Mouse (Mus musculus) liver, embryonic 12.5 days (tissue): ENCODE measurements around the gene Cd160. TPM values are rescaled to one million over a fixed set of nuclear protein-coding genes. Genes with fewer than 3 reads are reported as not detected.

Experiments
- ATAC-seq: fragments of 200-750 bp; cut with Nextera tagmentation; 2 replicates; pipeline ENCODE4 v1.8.0; 2017; ENCODE audit warnings: moderate number of reproducible peaks, mild to moderate bottlenecking, moderate library complexity
- H3K27ac ChIP-seq: fragments of 300-500 bp; sonication (generic); 2 replicates; pipeline ENCODE4 v1.5.1; 2016; ENCODE audit warnings: mild to moderate bottlenecking
- H3K27me3 ChIP-seq: fragments of 300-500 bp; sonication (generic); replicated peaks from 2 replicates; pipeline ENCODE4 v1.6.1; 2016; ENCODE audit warnings: mild to moderate bottlenecking, moderate library complexity
- H3K36me3 ChIP-seq: fragments of 300-500 bp; sonication (generic); 2 replicates; pipeline ENCODE4 v1.6.1; 2016; ENCODE audit warnings: mild to moderate bottlenecking, moderate library complexity
- H3K4me1 ChIP-seq: fragments of 300-500 bp; sonication (generic); 2 replicates; pipeline ENCODE4 v1.6.1; 2016
- H3K4me2 ChIP-seq: fragments of 300-500 bp; sonication (generic); 2 replicates; pipeline ENCODE4 v1.6.1; 2016; ENCODE audit warnings: mild to moderate bottlenecking, moderate library complexity
- H3K4me3 ChIP-seq: fragments of 300-500 bp; sonication (generic); 2 replicates; pipeline ENCODE4 v1.5.1; 2016; ENCODE audit warnings: mild to moderate bottlenecking, moderate library complexity
- H3K9ac ChIP-seq: fragments of 300-500 bp; sonication (generic); 2 replicates; pipeline ENCODE4 v1.6.1; 2016; ENCODE audit warnings: mild to moderate bottlenecking, moderate library complexity
- H3K9me3 ChIP-seq: fragments of 300-500 bp; sonication (generic); replicated peaks from 2 replicates; pipeline ENCODE4 v1.6.1; 2016; ENCODE audit warnings: mild to moderate bottlenecking, moderate library complexity
- WGBS: fragments of 180-500 bp; shearing (Covaris S2); methylation state at CpG from one replicate; pipeline ENCODE4 v1.1.7; 2016; ENCODE audit not compliant: insufficient replicate concordance; 5-methylcytosine and 5-hydroxymethylcytosine counted together
- polyA plus RNA-seq: library from polyadenylated mRNA; unstranded; fragments of >200 nt; fragmentation: Nextera tagmentation; extraction: Ambion mirVana; gene quantifications from 2 replicates; pipeline ENCODE4 v1.2.1, GENCODE M21; 2016

Cd160 gene
- polyA plus RNA-seq, 1 experiment from 2014 or later: 0.13 TPM

- H3K27me3 ChIP-seq: no peaks in the 10 kb centered on the region
- WGBS: 11% methylated on average over 1 of the region's 1 CpGs
These were observed 26.9 kb downstream of the Cd160 start for GRCm38 (mm10) chr3:96802214-96802613.

GRCm38 (mm10) chr3:96800254-96800653, 28.9 kb downstream of the Cd160 start:
- Histone ChIP-seq H3K4me1 (peaks cover 11% of the 10 kb centered on the region; the same call in 1 of the 2 replicates), H3K27me3 (no peaks in the 10 kb centered on the region), H3K4me3 (no peak overlapping the region), H3K9ac (no peak overlapping the region), H3K4me2 (no peak overlapping the region), H3K27ac (no peak overlapping the region), H3K36me3 (peaks cover 5% of the 10 kb centered on the region; the same call in 1 of the 2 replicates), H3K9me3 (no peaks in the 10 kb centered on the region)
- peak; percentile 49; the same call in 1 of the 2 replicates for ATAC-seq
- 79% methylated on average over 11 of the region's 11 CpGs for WGBS

More at GRCm38 (mm10) chr3:96802214-96802613, 26.9 kb downstream of the Cd160 start:
- Histone ChIP-seq H3K27ac (no peak overlapping the region), H3K9ac (no peak overlapping the region), H3K9me3 (no peaks in the 10 kb centered on the region), H3K4me2 (no peak overlapping the region), H3K36me3 (no peaks in the 10 kb centered on the region), H3K4me1 (peaks cover 11% of the 10 kb centered on the region; the same call in 1 of the 2 replicates), H3K4me3 (no peak overlapping the region)
- ATAC-seq: no peak

GRCm38 (mm10) chr3:96788506-96788905, 40.6 kb downstream of the Cd160 start:
- no peak overlapping the region for H3K27ac ChIP-seq
- H3K27me3 ChIP-seq: no peaks in the 10 kb centered on the region
- H3K9me3 ChIP-seq: no peaks in the 10 kb centered on the region
- peaks cover 47% of the 10 kb centered on the region for H3K36me3 ChIP-seq
- H3K4me3 ChIP-seq: no peak overlapping the region
- H3K4me1 ChIP-seq: peaks cover 8% of the 10 kb centered on the region
- no peak for ATAC-seq
- no peak overlapping the region for H3K4me2 ChIP-seq
- H3K9ac ChIP-seq: no peak overlapping the region
- 80% methylated on average over 8 of the region's 8 CpGs for WGBS

- no peak overlapping the region for H3K9ac ChIP-seq
- no peak overlapping the region for H3K4me3 ChIP-seq
- no peak overlapping the region for H3K27ac ChIP-seq
- H3K4me1 ChIP-seq: peaks cover 8% of the 10 kb centered on the region
- no peaks in the 10 kb centered on the region for H3K9me3 ChIP-seq
- peak; percentile 40; the same call in 1 of the 2 replicates for ATAC-seq
- H3K36me3 ChIP-seq: peaks cover 47% of the 10 kb centered on the region
- H3K4me2 ChIP-seq: no peak overlapping the region
- no peaks in the 10 kb centered on the region for H3K27me3 ChIP-seq
- WGBS: 59% methylated on average over 1 of the region's 1 CpGs
These were observed 41.4 kb downstream of the Cd160 start for GRCm38 (mm10) chr3:96787784-96788183.

GRCm38 (mm10) chr3:96782236-96782635, 46.9 kb downstream of the Cd160 start:
- 74% methylated on average over 8 of the region's 8 CpGs for WGBS
- Histone ChIP-seq H3K36me3 (peaks cover 19% of the 10 kb centered on the region), H3K27me3 (no peaks in the 10 kb centered on the region), H3K9ac (no peak overlapping the region), H3K27ac (no peak overlapping the region), H3K4me3 (no peak overlapping the region), H3K4me1 (peaks cover 1% of the 10 kb centered on the region), H3K9me3 (no peaks in the 10 kb centered on the region), H3K4me2 (no peak overlapping the region)
- ATAC-seq: no peak

- peak overlapping the region; percentile 25; the same call in 1 of the 2 replicates for H3K27ac ChIP-seq
- peaks cover 8% of the 10 kb centered on the region for H3K36me3 ChIP-seq
- no peak overlapping the region for H3K9ac ChIP-seq
- H3K9me3 ChIP-seq: no peaks in the 10 kb centered on the region
- H3K4me2 ChIP-seq: no peak overlapping the region
- WGBS: 65% methylated on average over 3 of the region's 3 CpGs
- no peak overlapping the region for H3K4me3 ChIP-seq
- ATAC-seq: 0 out of 2 replicates have a peak, but pooled peaks have one; percentile 59
- H3K4me1 ChIP-seq: peaks cover 15% of the 10 kb centered on the region
- no peaks in the 10 kb centered on the region for H3K27me3 ChIP-seq
These were observed 52.0 kb downstream of the Cd160 start for GRCm38 (mm10) chr3:96777120-96777519.

- WGBS: 16% methylated on average over 1 of the region's 1 CpGs
- ATAC-seq: peak; percentile 54; the same call in 1 of the 2 replicates
These were observed 56.2 kb downstream of the Cd160 start for GRCm38 (mm10) chr3:96772949-96773348.

GRCm38 (mm10) chr3:96769971-96770370, 59.2 kb downstream of the Cd160 start:
- Histone ChIP-seq H3K9me3 (no peaks in the 10 kb centered on the region), H3K4me1 (peaks cover 15% of the 10 kb centered on the region), H3K4me2 (no peak overlapping the region), H3K27ac (no peak overlapping the region), H3K4me3 (no peak overlapping the region), H3K27me3 (no peaks in the 10 kb centered on the region), H3K36me3 (peaks cover 8% of the 10 kb centered on the region), H3K9ac (no peak overlapping the region)
- no peak for ATAC-seq
- whole genome bisulfite sequencing: 56% methylated on average over 5 of the region's 5 CpGs

More at GRCm38 (mm10) chr3:96772949-96773348, 56.2 kb downstream of the Cd160 start:
- Histone ChIP-seq H3K9me3 (no peaks in the 10 kb centered on the region), H3K4me3 (no peak overlapping the region), H3K27ac (no peak overlapping the region), H3K36me3 (peaks cover 10% of the 10 kb centered on the region), H3K4me1 (peaks cover 15% of the 10 kb centered on the region), H3K4me2 (no peak overlapping the region), H3K9ac (no peak overlapping the region), H3K27me3 (no peaks in the 10 kb centered on the region)

- Histone ChIP-seq H3K9ac (no peak overlapping the region), H3K4me1 (peaks cover 12% of the 10 kb centered on the region), H3K4me3 (no peak overlapping the region), H3K27ac (no peak overlapping the region), H3K27me3 (no peaks in the 10 kb centered on the region), H3K36me3 (peaks cover 12% of the 10 kb centered on the region), H3K9me3 (no peaks in the 10 kb centered on the region), H3K4me2 (peak overlapping the region; percentile 38)
- ATAC-seq: no peak
- WGBS: 71% methylated on average over 1 of the region's 1 CpGs
These were observed 64.6 kb downstream of the Cd160 start for GRCm38 (mm10) chr3:96764528-96764927.

GRCm38 (mm10) chr3:96759695-96760094, 69.5 kb downstream of the Cd160 start:
- ATAC-seq: no peak
- Histone ChIP-seq H3K9me3 (no peaks in the 10 kb centered on the region), H3K27ac (no peak overlapping the region), H3K4me3 (no peak overlapping the region), H3K4me1 (peaks cover 11% of the 10 kb centered on the region), H3K36me3 (peaks cover 5% of the 10 kb centered on the region), H3K9ac (no peak overlapping the region), H3K4me2 (no peak overlapping the region), H3K27me3 (no peaks in the 10 kb centered on the region)
- 66% methylated on average over 4 of the region's 4 CpGs for WGBS

- ATAC-seq: no peak
- no peak overlapping the region for H3K4me3 ChIP-seq
- 65% methylated on average over 7 of the region's 7 CpGs for WGBS
These were observed 71.5 kb downstream of the Cd160 start for GRCm38 (mm10) chr3:96757691-96758090.

GRCm38 (mm10) chr3:96755935-96756334, 73.2 kb downstream of the Cd160 start:
- no peak overlapping the region for H3K4me3 ChIP-seq
- no peaks in the 10 kb centered on the region for H3K4me1 ChIP-seq
- no peaks in the 10 kb centered on the region for H3K27me3 ChIP-seq
- H3K4me2 ChIP-seq: no peak overlapping the region
- 88% methylated on average over 1 of the region's 1 CpGs for WGBS
- no peak for ATAC-seq
- H3K36me3 ChIP-seq: no peaks in the 10 kb centered on the region
- H3K9me3 ChIP-seq: no peaks in the 10 kb centered on the region
- H3K27ac ChIP-seq: no peak overlapping the region
- no peak overlapping the region for H3K9ac ChIP-seq

More at GRCm38 (mm10) chr3:96757691-96758090, 71.5 kb downstream of the Cd160 start:
- Histone ChIP-seq H3K4me1 (peaks cover 4% of the 10 kb centered on the region; the same call in 1 of the 2 replicates), H3K9ac (no peak overlapping the region), H3K4me2 (no peak overlapping the region), H3K9me3 (no peaks in the 10 kb centered on the region), H3K27ac (no peak overlapping the region), H3K27me3 (no peaks in the 10 kb centered on the region), H3K36me3 (no peaks in the 10 kb centered on the region; the same call in 1 of the 2 replicates)
